Mouse (Mus musculus): ENCODE measurements around the gene Shf. TPM values are rescaled to one million over a fixed set of nuclear protein-coding genes. Genes with fewer than 3 reads are reported as not detected.

Shf gene
- total RNA-seq, 1 experiment, result 9.2 TPM

GRCm38 (mm10) chr2:122376041-122376561 lies 7.1 kb upstream of the Shf start:
- TF ChIP-seq CHD2 (IDR thresholded peaks at IDR 0.05; ENCODE audit: low read depth, low read length) (no peak), ZNF384 (IDR thresholded peaks at IDR 0.05; ENCODE audit: low read depth, low read length) (no peak), MAFK (IDR thresholded peaks at IDR 0.05; ENCODE audit: insufficient read depth, low read depth, low read length) (no peak), HCFC1 (IDR thresholded peaks at IDR 0.05; ENCODE audit: borderline replicate concordance, insufficient read depth, low read length) (no peak), ZC3H11A (IDR thresholded peaks at IDR 0.05; ENCODE audit: borderline replicate concordance, low read depth, low read length) (no peak)
- peaks cover 4 to 8% of the 10 kb centered on the region in 2 experiments; a peak in 3 of 4 replicates for H3K4me1 ChIP-seq (ENCODE audit: control insufficient read depth in 2 of 2, insufficient read depth in 2 of 2, low read length in 2 of 2, poor library complexity in 1 of 2)
- DNase-seq (ENCODE audit: low read depth, low spot score), result no peak
- no peaks in the 10 kb centered on the region for H3K9me3 ChIP-seq (ENCODE audit: control insufficient read depth, insufficient read depth, low read depth, low read length)
- peak overlapping the region; percentile 69 to 74 for H3K4me3 ChIP-seq (ENCODE audit: insufficient read depth in 1 of 2, low read depth in 1 of 2, low read length in 2 of 2, poor library complexity in 1 of 2, severe bottlenecking in 1 of 2)
- no peaks in the 10 kb centered on the region for H3K36me3 ChIP-seq (ENCODE audit: control insufficient read depth, insufficient read depth, low read length, poor library complexity, severe bottlenecking)
- in situ Hi-C loops (cut with MboI; ENCODE audit: low sequenced_read_pairs in 2 of 2, unreplicated experiment in 2 of 2), result no loop called here
- peak overlapping the region; percentile 70 for H3K9ac ChIP-seq (ENCODE audit: insufficient read depth, low read depth, low read length, poor library complexity, severe bottlenecking)
- no peak overlapping the region for H3K27ac ChIP-seq (ENCODE audit: insufficient read depth, low read depth, low read length, poor library complexity, severe bottlenecking)

GRCm38 (mm10) chr2:122375391-122375991 lies 6.5 kb upstream of the Shf start:
- DNase-seq (ENCODE audit: low read depth, low spot score), result peak; percentile 95
- no peak for TF ChIP-seq ZC3H11A (IDR thresholded peaks at IDR 0.05; ENCODE audit: borderline replicate concordance, low read depth, low read length)
- no peak for TF ChIP-seq CHD2 (IDR thresholded peaks at IDR 0.05; ENCODE audit: low read depth, low read length)
- peak; percentile 80; the same call in 1 of the 2 replicates for TF ChIP-seq MAFK (IDR thresholded peaks at IDR 0.05; ENCODE audit: insufficient read depth, low read depth, low read length)
- 0 out of 2 replicates have a peak, but pooled peaks have one; percentile 23 for TF ChIP-seq HCFC1 (IDR thresholded peaks at IDR 0.05; ENCODE audit: borderline replicate concordance, insufficient read depth, low read length)
- peak; percentile 85 for TF ChIP-seq ZNF384 (IDR thresholded peaks at IDR 0.05; ENCODE audit: low read depth, low read length)

GRCm38 (mm10) chr2:122374666-122375331 lies 5.8 kb upstream of the Shf start:
- H3K9ac ChIP-seq (ENCODE audit: insufficient read depth, low read depth, low read length, poor library complexity, severe bottlenecking), result no peak overlapping the region
- TF ChIP-seq MAFK (IDR thresholded peaks at IDR 0.05; ENCODE audit: insufficient read depth, low read depth, low read length), result no peak
- no peak for TF ChIP-seq HCFC1 (IDR thresholded peaks at IDR 0.05; ENCODE audit: borderline replicate concordance, insufficient read depth, low read length)
- TF ChIP-seq ZC3H11A (IDR thresholded peaks at IDR 0.05; ENCODE audit: borderline replicate concordance, low read depth, low read length), result no peak
- no peak for TF ChIP-seq ZNF384 (IDR thresholded peaks at IDR 0.05; ENCODE audit: low read depth, low read length)
- TF ChIP-seq CHD2 (IDR thresholded peaks at IDR 0.05; ENCODE audit: low read depth, low read length), result no peak
- no peaks in the 10 kb centered on the region for H3K9me3 ChIP-seq (ENCODE audit: control insufficient read depth, insufficient read depth, low read depth, low read length)
- no peak overlapping the region for H3K27ac ChIP-seq (ENCODE audit: insufficient read depth, low read depth, low read length, poor library complexity, severe bottlenecking)
- in situ Hi-C loops (cut with MboI; ENCODE audit: low sequenced_read_pairs in 2 of 2, unreplicated experiment in 2 of 2), result no loop called here
- H3K4me1 ChIP-seq (ENCODE audit: control insufficient read depth in 2 of 2, insufficient read depth in 2 of 2, low read length in 2 of 2, poor library complexity in 1 of 2), result peaks cover 7 to 13% of the 10 kb centered on the region in 2 experiments; a peak in 3 of 4 replicates
- DNase-seq (ENCODE audit: low read depth, low spot score), result no peak
- no peaks in the 10 kb centered on the region for H3K36me3 ChIP-seq (ENCODE audit: control insufficient read depth, insufficient read depth, low read length, poor library complexity, severe bottlenecking)
- peak overlapping the region in 1 of 2 experiments; percentile 48; a peak in 1 of 4 replicates for H3K4me3 ChIP-seq (ENCODE audit: insufficient read depth in 1 of 2, low read depth in 1 of 2, low read length in 2 of 2, poor library complexity in 1 of 2, severe bottlenecking in 1 of 2)

More at GRCm38 (mm10) chr2:122375391-122375991, 6.5 kb upstream of the Shf start:
- no peak overlapping the region for H3K27ac ChIP-seq (ENCODE audit: insufficient read depth, low read depth, low read length, poor library complexity, severe bottlenecking)
- H3K4me1 ChIP-seq (ENCODE audit: control insufficient read depth in 2 of 2, insufficient read depth in 2 of 2, low read length in 2 of 2, poor library complexity in 1 of 2), result peaks cover 7 to 13% of the 10 kb centered on the region in 2 experiments; a peak in 3 of 4 replicates
- in situ Hi-C loops (cut with MboI; ENCODE audit: low sequenced_read_pairs in 2 of 2, unreplicated experiment in 2 of 2), result no loop called here
- H3K9ac ChIP-seq (ENCODE audit: insufficient read depth, low read depth, low read length, poor library complexity, severe bottlenecking), result peak overlapping the region; percentile 70
- peak overlapping the region; percentile 69 to 74 for H3K4me3 ChIP-seq (ENCODE audit: insufficient read depth in 1 of 2, low read depth in 1 of 2, low read length in 2 of 2, poor library complexity in 1 of 2, severe bottlenecking in 1 of 2)
- no peaks in the 10 kb centered on the region for H3K36me3 ChIP-seq (ENCODE audit: control insufficient read depth, insufficient read depth, low read length, poor library complexity, severe bottlenecking)
- no peaks in the 10 kb centered on the region for H3K9me3 ChIP-seq (ENCODE audit: control insufficient read depth, insufficient read depth, low read depth, low read length)

GRCm38 (mm10) chr2:122374012-122374411 lies 5.0 kb upstream of the Shf start:
- Histone ChIP-seq H3K9ac (ENCODE audit: insufficient read depth, low read depth, low read length, poor library complexity, severe bottlenecking) (no peak overlapping the region), H3K4me1 (ENCODE audit: control insufficient read depth in 2 of 2, insufficient read depth in 2 of 2, low read length in 2 of 2, poor library complexity in 1 of 2) (peaks cover 9 to 13% of the 10 kb centered on the region in 2 experiments; a peak in 3 of 4 replicates), H3K9me3 (ENCODE audit: control insufficient read depth, insufficient read depth, low read depth, low read length) (no peaks in the 10 kb centered on the region), H3K27ac (ENCODE audit: insufficient read depth, low read depth, low read length, poor library complexity, severe bottlenecking) (no peak overlapping the region), H3K36me3 (ENCODE audit: control insufficient read depth, insufficient read depth, low read length, poor library complexity, severe bottlenecking) (no peaks in the 10 kb centered on the region), H3K4me3 (ENCODE audit: insufficient read depth in 1 of 2, low read depth in 1 of 2, low read length in 2 of 2, poor library complexity in 1 of 2, severe bottlenecking in 1 of 2) (no peak overlapping the region)
- TF ChIP-seq CHD2 (IDR thresholded peaks at IDR 0.05; ENCODE audit: low read depth, low read length) (no peak), ZNF384 (IDR thresholded peaks at IDR 0.05; ENCODE audit: low read depth, low read length) (no peak), ZC3H11A (IDR thresholded peaks at IDR 0.05; ENCODE audit: borderline replicate concordance, low read depth, low read length) (no peak), HCFC1 (IDR thresholded peaks at IDR 0.05; ENCODE audit: borderline replicate concordance, insufficient read depth, low read length) (no peak), MAFK (IDR thresholded peaks at IDR 0.05; ENCODE audit: insufficient read depth, low read depth, low read length) (no peak)
- DNase-seq (ENCODE audit: low read depth, low spot score), result no peak
- in situ Hi-C loops (cut with MboI; ENCODE audit: low sequenced_read_pairs in 2 of 2, unreplicated experiment in 2 of 2), result no loop called here

All from ES-E14 (cell line).